Mouse (Mus musculus) stomach, embryonic 14.5 days (tissue): ENCODE data around the gene Msmb. TPM values are rescaled to one million over a fixed set of nuclear protein-coding genes. Genes with fewer than 3 reads are reported as not detected.
A peak's percentile ranks its signal among the peaks of the same experiment; 100 is the strongest.
"Not testable (repeated sequence)": the region's sequence is repeated elsewhere in the genome, so short reads cannot be mapped to it uniquely, and the experiment has no call there.

Source experiments
- ATAC-seq: fragments of 200-750 bp; cut with Nextera tagmentation; 2 replicates; pipeline ENCODE4 v1.8.0; 2017; ENCODE audit warnings: low read depth, moderate TSS enrichment; ENCODE audit not compliant: insufficient number of reproducible peaks, insufficient read depth, low FRiP score
- H3K27ac ChIP-seq: fragments of 300-500 bp; sonication (generic); 2 replicates; pipeline ENCODE4 v1.5.1; 2014; ENCODE audit warnings: mild to moderate bottlenecking, low read length, moderate library complexity, mixed read lengths
- H3K27me3 ChIP-seq: fragments of 300-500 bp; sonication (generic); 2 replicates; pipeline ENCODE4 v1.6.1; 2014; ENCODE audit warnings: low read length, control low read depth, mixed read lengths; ENCODE audit not compliant: control insufficient read depth, insufficient read depth
- H3K36me3 ChIP-seq: fragments of 300-500 bp; sonication (generic); 2 replicates; pipeline ENCODE4 v1.6.1; 2014; ENCODE audit warnings: mild to moderate bottlenecking, control low read depth, low read length, moderate library complexity, mixed read lengths; ENCODE audit not compliant: control insufficient read depth, insufficient read depth
- H3K4me1 ChIP-seq: fragments of 300-500 bp; sonication (generic); 2 replicates; pipeline ENCODE4 v1.6.1; 2014; ENCODE audit warnings: low read length, control low read depth, mixed read lengths; ENCODE audit not compliant: control insufficient read depth, insufficient read depth
- H3K4me2 ChIP-seq: fragments of 300-500 bp; sonication (generic); replicated peaks from 2 replicates; pipeline ENCODE4 v1.6.1; 2014; ENCODE audit warnings: low read depth, low read length, control low read depth
- H3K4me3 ChIP-seq: fragments of 300-500 bp; sonication (generic); 2 replicates; pipeline ENCODE4 v1.5.1; 2014; ENCODE audit warnings: low read depth, low read length, control low read depth
- H3K9ac ChIP-seq: fragments of 300-500 bp; sonication (generic); replicated peaks from 2 replicates; pipeline ENCODE4 v1.6.1; 2014; ENCODE audit warnings: low read depth, mild to moderate bottlenecking, control low read depth, low read length, moderate library complexity, mixed read lengths
- H3K9me3 ChIP-seq: fragments of 300-500 bp; sonication (generic); 2 replicates; pipeline ENCODE4 v1.6.1; 2016; ENCODE audit warnings: low read depth, low read length, control low read depth; ENCODE audit not compliant: control insufficient read depth
- WGBS: fragments of 180-500 bp; shearing (Covaris S2); extraction: QIAGEN DNeasy Blood & Tissue Kit; methylation state at CpG from one replicate; pipeline ENCODE4 v1.1.7; 2014; 5-methylcytosine and 5-hydroxymethylcytosine counted together
- polyA plus RNA-seq: library from polyadenylated mRNA; unstranded; fragments of >200 nt; fragmentation: Nextera tagmentation; extraction: Ambion mirVana; gene quantifications from 2 replicates; pipeline ENCODE4 v1.2.1, GENCODE M21; 2014

Gene Msmb
- polyA plus RNA-seq, 1 experiment from 2014 or later: not detected

- Histone ChIP-seq H3K9me3 (no peaks in the 10 kb centered on the region), H3K27me3 (no peaks in the 10 kb centered on the region), H3K4me2 (no peak overlapping the region), H3K36me3 (no peaks in the 10 kb centered on the region), H3K27ac (no peak overlapping the region), H3K4me1 (no peaks in the 10 kb centered on the region; the same call in 1 of the 2 replicates), H3K9ac (no peak overlapping the region), H3K4me3 (no peak overlapping the region)
- 28% methylated on average over 2 of the region's 2 CpGs for WGBS
- no peak for ATAC-seq
Measured at GRCm38 (mm10) chr14:32134293-32134692, 7.5 kb upstream of the Msmb start.

- H3K4me3 ChIP-seq, H3K27ac ChIP-seq, H3K9ac ChIP-seq, H3K27me3 ChIP-seq, H3K4me1 ChIP-seq, H3K9me3 ChIP-seq, H3K4me2 ChIP-seq, H3K36me3 ChIP-seq, ATAC-seq: not testable (repeated sequence)
- WGBS: 53% methylated on average over 3 of the region's 3 CpGs
Measured at GRCm38 (mm10) chr14:32136467-32136866, 5.4 kb upstream of the Msmb start.

GRCm38 (mm10) chr14:32140359-32140965 lies 1.4 kb upstream of the Msmb start:
- Histone ChIP-seq H3K36me3 (no peaks in the 10 kb centered on the region), H3K4me2 (no peak overlapping the region)
- 75% methylated on average over 5 of the region's 5 CpGs for WGBS

GRCm38 (mm10) chr14:32144734-32145133 lies 2.9 kb downstream of the Msmb start:
- H3K27ac ChIP-seq: no peak overlapping the region
- no peaks in the 10 kb centered on the region for H3K36me3 ChIP-seq
- no peak overlapping the region for H3K9ac ChIP-seq
- no peak overlapping the region for H3K4me2 ChIP-seq
- peaks cover 4% of the 10 kb centered on the region; the same call in 1 of the 2 replicates for H3K9me3 ChIP-seq
- no peak for ATAC-seq
- H3K4me1 ChIP-seq: no peaks in the 10 kb centered on the region
- H3K27me3 ChIP-seq: no peaks in the 10 kb centered on the region
- H3K4me3 ChIP-seq: no peak overlapping the region

More at GRCm38 (mm10) chr14:32140359-32140965, 1.4 kb upstream of the Msmb start:
- H3K9me3 ChIP-seq: no peaks in the 10 kb centered on the region
- no peak overlapping the region for H3K9ac ChIP-seq
- ATAC-seq: no peak
- H3K4me3 ChIP-seq: no peak overlapping the region
- H3K4me1 ChIP-seq: no peaks in the 10 kb centered on the region
- no peak overlapping the region for H3K27ac ChIP-seq
- H3K27me3 ChIP-seq: no peaks in the 10 kb centered on the region

GRCm38 (mm10) chr14:32145401-32145800 lies 3.6 kb downstream of the Msmb start:
- no peak for ATAC-seq

GRCm38 (mm10) chr14:32145809-32146511 lies 4.1 kb downstream of the Msmb start:
- WGBS: 60% methylated on average over 7 of the region's 7 CpGs
- Histone ChIP-seq H3K27ac (no peak overlapping the region), H3K36me3 (no peaks in the 10 kb centered on the region), H3K9ac (no peak overlapping the region), H3K27me3 (no peaks in the 10 kb centered on the region), H3K4me2 (no peak overlapping the region), H3K4me3 (no peak overlapping the region), H3K9me3 (peaks cover 4% of the 10 kb centered on the region; the same call in 1 of the 2 replicates), H3K4me1 (no peaks in the 10 kb centered on the region)
- ATAC-seq: peak; percentile 80; the same call in 1 of the 2 replicates

More at GRCm38 (mm10) chr14:32145401-32145800, 3.6 kb downstream of the Msmb start:
- Histone ChIP-seq H3K4me1 (no peaks in the 10 kb centered on the region), H3K36me3 (no peaks in the 10 kb centered on the region), H3K9ac (no peak overlapping the region), H3K9me3 (peaks cover 4% of the 10 kb centered on the region; the same call in 1 of the 2 replicates), H3K4me3 (no peak overlapping the region), H3K27ac (no peak overlapping the region), H3K4me2 (no peak overlapping the region), H3K27me3 (no peaks in the 10 kb centered on the region)
- WGBS: 67% methylated on average over 4 of the region's 4 CpGs

- H3K4me1 ChIP-seq: no peaks in the 10 kb centered on the region
- H3K27me3 ChIP-seq: no peaks in the 10 kb centered on the region
- no peak overlapping the region for H3K27ac ChIP-seq
- 51% methylated on average over 2 of the region's 2 CpGs for WGBS
- no peaks in the 10 kb centered on the region for H3K36me3 ChIP-seq
- H3K9ac ChIP-seq: no peak overlapping the region
- ATAC-seq: no peak
- peaks cover 4% of the 10 kb centered on the region; the same call in 1 of the 2 replicates for H3K9me3 ChIP-seq
- no peak overlapping the region for H3K4me3 ChIP-seq
- no peak overlapping the region for H3K4me2 ChIP-seq
Measured at GRCm38 (mm10) chr14:32146578-32146977, 4.8 kb downstream of the Msmb start.

GRCm38 (mm10) chr14:32150872-32151271 lies 9.0 kb downstream of the Msmb start:
- no peaks in the 10 kb centered on the region for H3K4me1 ChIP-seq
- H3K27ac ChIP-seq: no peak overlapping the region
- peaks cover 4% of the 10 kb centered on the region; the same call in 1 of the 2 replicates for H3K9me3 ChIP-seq
- no peaks in the 10 kb centered on the region for H3K36me3 ChIP-seq
- H3K4me3 ChIP-seq: no peak overlapping the region
- no peak overlapping the region for H3K4me2 ChIP-seq
- no peak for ATAC-seq
- H3K9ac ChIP-seq: no peak overlapping the region
- H3K27me3 ChIP-seq: no peaks in the 10 kb centered on the region
- WGBS: 90% methylated on average over 2 of the region's 2 CpGs
